Mouse (Mus musculus) lung, embryonic 16.5 days (tissue): ENCODE measurements around the gene Arrdc3. TPM values are rescaled to one million over a fixed set of nuclear protein-coding genes. Genes with fewer than 3 reads are reported as not detected.
A peak's percentile ranks its signal among the peaks of the same experiment; 100 is the strongest.

Experiments
- ATAC-seq: fragments of 200-750 bp; cut with Nextera tagmentation; 2 replicates; pipeline ENCODE4 v1.8.0; 2017; ENCODE audit warnings: low read depth, mild to moderate bottlenecking, moderate library complexity
- H3K27ac ChIP-seq: fragments of 300-500 bp; sonication (generic); 2 replicates; pipeline ENCODE4 v1.5.1; 2014; ENCODE audit warnings: mild to moderate bottlenecking, control low read depth, low read length
- H3K27me3 ChIP-seq: fragments of 300-500 bp; sonication (generic); 2 replicates; pipeline ENCODE4 v1.6.1; 2014; ENCODE audit warnings: low read depth, low read length, mixed read lengths; ENCODE audit not compliant: control insufficient read depth, insufficient read depth
- H3K36me3 ChIP-seq: fragments of 300-500 bp; sonication (generic); 2 replicates; pipeline ENCODE4 v1.6.1; 2014; ENCODE audit warnings: low read length; ENCODE audit not compliant: control insufficient read depth, insufficient read depth
- H3K4me1 ChIP-seq: fragments of 300-500 bp; sonication (generic); replicated peaks from 2 replicates; pipeline ENCODE4 v1.6.1; 2014; ENCODE audit warnings: low read length, mixed read lengths; ENCODE audit not compliant: control insufficient read depth, insufficient read depth
- H3K4me2 ChIP-seq: fragments of 300-500 bp; sonication (generic); 2 replicates; pipeline ENCODE4 v1.6.1; 2014; ENCODE audit warnings: low read depth, low read length, control low read depth
- H3K4me3 ChIP-seq: fragments of 300-500 bp; sonication (generic); 2 replicates; pipeline ENCODE4 v1.5.1; 2014; ENCODE audit warnings: mild to moderate bottlenecking, low read length, control low read depth
- H3K9ac ChIP-seq: fragments of 300-500 bp; sonication (generic); 2 replicates; pipeline ENCODE4 v1.6.1; 2014; ENCODE audit warnings: low read length, control low read depth
- H3K9me3 ChIP-seq: fragments of 300-500 bp; sonication (generic); 2 replicates; pipeline ENCODE4 v1.6.1; 2016; ENCODE audit warnings: low read length; ENCODE audit not compliant: control insufficient read depth
- WGBS: fragments of 180-500 bp; shearing (Covaris S2); extraction: QIAGEN DNeasy Blood & Tissue Kit; methylation state at CpG from one replicate; pipeline ENCODE4 v1.1.7; 2014; 5-methylcytosine and 5-hydroxymethylcytosine counted together
- polyA plus RNA-seq: library from polyadenylated mRNA; unstranded; fragments of >200 nt; fragmentation: Nextera tagmentation; extraction: Ambion mirVana; gene quantifications from 2 replicates; pipeline ENCODE4 v1.2.1, GENCODE M21; 2015

The Arrdc3 gene
- polyA plus RNA-seq, 1 experiment from 2014 or later, result 60.1 TPM

GRCm38 (mm10) chr13:80939866-80940265 is 56.7 kb downstream of the Arrdc3 start:
- WGBS, result 16% methylated on average over 1 of the region's 1 CpGs

GRCm38 (mm10) chr13:80940421-80940820 is 57.2 kb downstream of the Arrdc3 start:
- H3K9me3 ChIP-seq, result no peaks in the 10 kb centered on the region
- no peaks in the 10 kb centered on the region for H3K36me3 ChIP-seq
- peak overlapping the region; percentile 72 for H3K27ac ChIP-seq
- H3K4me3 ChIP-seq, result no peak overlapping the region
- H3K4me1 ChIP-seq, result peaks cover 14% of the 10 kb centered on the region
- H3K4me2 ChIP-seq, result no peak overlapping the region
- no peak overlapping the region for H3K9ac ChIP-seq
- no peaks in the 10 kb centered on the region for H3K27me3 ChIP-seq
- peak; percentile 17; the same call in 1 of the 2 replicates for ATAC-seq
- 64% methylated on average over 5 of the region's 5 CpGs for WGBS

More at GRCm38 (mm10) chr13:80939866-80940265, 56.7 kb downstream of the Arrdc3 start:
- no peaks in the 10 kb centered on the region for H3K27me3 ChIP-seq
- H3K9ac ChIP-seq, result no peak overlapping the region
- ATAC-seq, result peak; percentile 54
- H3K4me2 ChIP-seq, result no peak overlapping the region
- H3K36me3 ChIP-seq, result no peaks in the 10 kb centered on the region
- peaks cover 14% of the 10 kb centered on the region for H3K4me1 ChIP-seq
- H3K27ac ChIP-seq, result peak overlapping the region; percentile 72
- H3K4me3 ChIP-seq, result no peak overlapping the region
- no peaks in the 10 kb centered on the region for H3K9me3 ChIP-seq

DNA sequence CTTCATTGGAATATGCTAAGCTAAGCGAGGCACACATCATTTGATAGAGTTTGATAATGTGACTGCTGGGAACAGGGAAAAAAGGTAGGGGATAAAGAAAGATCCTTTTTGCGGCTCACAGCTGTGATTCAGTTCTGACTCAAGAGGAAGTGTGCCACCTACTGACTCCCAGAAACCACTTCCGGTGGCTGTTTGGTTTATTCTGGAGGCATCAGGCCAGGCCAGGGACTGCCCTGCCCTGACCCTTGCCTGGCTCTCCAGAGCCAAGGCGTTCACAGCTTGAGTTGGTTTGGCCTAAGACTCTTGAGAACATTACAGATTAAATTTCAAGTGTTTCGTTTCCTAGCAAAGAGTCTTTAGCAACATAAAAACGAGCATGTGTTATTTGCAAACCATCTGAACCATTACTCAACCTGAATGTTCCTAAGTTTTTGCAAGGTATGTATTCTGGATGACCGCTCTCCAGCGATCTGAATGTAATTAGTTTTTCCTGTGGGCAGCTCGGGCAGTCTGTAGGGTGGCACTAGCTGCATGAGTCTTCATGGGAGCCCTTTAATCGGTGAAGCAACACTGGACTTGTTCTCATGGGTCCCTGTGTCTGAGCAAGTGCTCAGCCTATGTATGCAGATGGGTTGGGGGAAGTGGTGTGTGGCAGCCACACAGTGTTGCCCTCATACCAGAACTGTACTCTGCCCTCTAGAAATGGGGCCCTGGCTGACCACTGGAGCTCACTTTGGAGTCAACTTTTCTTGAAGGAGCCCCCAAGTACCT is 57.9 kb downstream of the Arrdc3 start:
- no peaks in the 10 kb centered on the region for H3K36me3 ChIP-seq
- peak; percentile 69 for ATAC-seq
- H3K9me3 ChIP-seq, result no peaks in the 10 kb centered on the region
- no peaks in the 10 kb centered on the region for H3K27me3 ChIP-seq
- no peak overlapping the region for H3K9ac ChIP-seq
- 54% methylated on average over 10 of the region's 10 CpGs for WGBS
- peak overlapping the region; percentile 72 for H3K27ac ChIP-seq
- H3K4me3 ChIP-seq, result no peak overlapping the region
- H3K4me2 ChIP-seq, result no peak overlapping the region
- H3K4me1 ChIP-seq, result peaks cover 14% of the 10 kb centered on the region

GRCm38 (mm10) chr13:80944532-80944931 is 61.3 kb downstream of the Arrdc3 start:
- Histone ChIP-seq H3K4me1 (peaks cover 18% of the 10 kb centered on the region), H3K36me3 (no peaks in the 10 kb centered on the region), H3K9me3 (no peaks in the 10 kb centered on the region), H3K4me3 (no peak overlapping the region), H3K27me3 (no peaks in the 10 kb centered on the region), H3K27ac (no peak overlapping the region), H3K9ac (no peak overlapping the region), H3K4me2 (no peak overlapping the region)
- ATAC-seq, result no peak
